Mouse (Mus musculus): ENCODE results near the gene Gss.

- TF ChIP-seq REST (IDR thresholded peaks at IDR 0.05; ENCODE audit: insufficient read depth, insufficient read length), result no peak
- no peak for TF ChIP-seq TCF12 (IDR thresholded peaks at IDR 0.05; ENCODE audit: insufficient read depth, poor library complexity, severe bottlenecking)
- TF ChIP-seq MAX (IDR thresholded peaks at IDR 0.05; ENCODE audit: low read depth), result no peak
- TF ChIP-seq POLR2A (IDR thresholded peaks at IDR 0.05; ENCODE audit: insufficient read length, low read depth), result no peak
- no peak for TF ChIP-seq E2F4 (IDR thresholded peaks at IDR 0.05; ENCODE audit: insufficient read depth)
- TF ChIP-seq SRF (IDR thresholded peaks at IDR 0.05; ENCODE audit: control insufficient read depth, insufficient read length, low read depth), result no peak
- no peak for TF ChIP-seq MYOD1 (IDR thresholded peaks at IDR 0.05; ENCODE audit: control insufficient read depth in 1 of 3, insufficient read length in 2 of 3, low read depth in 2 of 3)
- no peak for TF ChIP-seq CEBPB (IDR thresholded peaks at IDR 0.05; ENCODE audit: insufficient read depth, poor library complexity, severe bottlenecking)
- TF ChIP-seq MYOG (IDR thresholded peaks at IDR 0.05; ENCODE audit: control insufficient read depth in 1 of 3, insufficient read depth in 1 of 3, insufficient read length in 2 of 3, low read depth in 2 of 3), result no peak
- no peak for TF ChIP-seq POLR2AphosphoS2 (IDR thresholded peaks at IDR 0.05; ENCODE audit: insufficient read length, low read depth)
- no peak for TF ChIP-seq TCF3 (IDR thresholded peaks at IDR 0.05; ENCODE audit: insufficient read length, low read depth)
These were observed 2.9 kb upstream of the Gss start for GRCm38 (mm10) chr2:155595516-155595915.

All from myocyte (in vitro differentiated cells).